Mouse (Mus musculus) brown adipose tissue, adult 24 weeks (tissue): ENCODE data around the gene Bmf. TPM values are rescaled to one million over a fixed set of nuclear protein-coding genes. Genes with fewer than 3 reads are reported as not detected.

ENCODE experiments used
- H3K27ac ChIP-seq: fragments of 200-500 bp; replicated peaks from 2 replicates; pipeline ENCODE4 v1.5.1; 2012; ENCODE audit warnings: low read depth, mild to moderate bottlenecking, low read length
- H3K4me1 ChIP-seq: fragments of 200-500 bp; 2 replicates; pipeline ENCODE4 v1.6.1; 2012; ENCODE audit warnings: low read length, mixed read lengths; ENCODE audit not compliant: control insufficient read depth, insufficient read depth, insufficient read length
- H3K4me3 ChIP-seq: fragments of 200-500 bp; 2 replicates; pipeline ENCODE4 v1.5.1; 2012; ENCODE audit warnings: low read depth, mild to moderate bottlenecking, low read length, moderate library complexity; ENCODE audit not compliant: insufficient read depth
- polyA plus RNA-seq: library from polyadenylated mRNA; stranded (reverse); fragments of >200 nt; gene quantifications from 2 replicates; pipeline ENCODE4 v1.2.4, GENCODE M21; 2012; ENCODE audit not compliant: missing spikeins, insufficient read depth, insufficient read length

Gene Bmf
- 2.5 and 3.0 TPM in 2 replicates for polyA plus RNA-seq

GRCm38 (mm10) chr2:118549507-118550473 lies at the start of gene Bmf:
TSS of gene Bmf (minus strand) at chr2:118549687.
- Histone ChIP-seq H3K4me1 (peaks cover 37% of the 10 kb centered on the region), H3K4me3 (peak within 1 kb of the TSS; percentile 79), H3K27ac (peak within 1 kb of the TSS; percentile 32)

DNA sequence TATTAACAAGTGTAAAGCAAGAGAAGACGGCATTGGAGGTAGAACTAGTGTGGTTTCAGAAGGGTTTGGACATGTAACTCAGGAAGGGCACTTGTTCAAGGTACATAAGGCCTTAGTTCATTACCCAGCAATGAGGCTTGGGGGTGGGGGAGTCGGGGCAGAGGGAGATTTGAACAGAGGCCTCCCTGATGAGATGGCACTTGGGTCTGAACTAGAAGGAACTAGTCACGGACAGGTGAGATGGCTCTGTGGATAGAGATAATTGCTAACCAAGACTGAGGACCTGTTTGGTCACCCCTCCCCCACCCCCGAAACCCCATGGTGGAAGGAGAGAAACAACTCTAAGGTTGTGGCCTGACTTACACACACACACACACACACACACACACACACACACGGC lies 49.6 kb upstream of the Bmf start:
- Histone ChIP-seq H3K4me1 (no peaks in the 10 kb centered on the region), H3K4me3 (no peak overlapping the region), H3K27ac (no peak overlapping the region)

GRCm38 (mm10) chr2:118597673-118598568 lies 48.4 kb upstream of the Bmf start, which contains the start of gene Bub1b:
TSS of gene Bub1b (plus strand) at chr2:118598211.
- Histone ChIP-seq H3K27ac (peak within 1 kb of the TSS; percentile 54; the same call in 1 of the 2 replicates), H3K4me3 (peak within 1 kb of the TSS; percentile 78), H3K4me1 (no peaks in the 10 kb centered on the region)

DNA sequence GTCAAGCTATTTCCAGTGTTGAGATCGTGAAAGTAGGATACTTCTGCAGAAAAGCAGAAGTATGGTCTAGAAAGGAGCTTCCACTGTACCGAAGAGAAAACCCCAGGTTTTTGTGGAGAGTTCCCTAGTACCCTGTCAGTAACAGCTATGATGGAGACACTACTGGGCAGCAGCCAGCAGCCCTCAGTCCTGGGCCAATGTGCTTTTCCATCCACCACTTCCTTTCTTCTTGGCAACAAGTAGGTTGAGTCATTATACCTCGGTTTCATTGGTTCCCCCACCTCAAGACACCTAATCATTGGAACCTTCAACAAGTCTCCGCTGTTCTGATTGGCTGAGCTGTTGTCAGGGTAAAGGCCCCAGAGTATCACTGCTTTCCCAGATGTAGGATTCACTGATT lies 41.6 kb upstream of the Bmf start:
- H3K4me1 ChIP-seq: no peaks in the 10 kb centered on the region
- no peak overlapping the region for H3K4me3 ChIP-seq
- no peak overlapping the region for H3K27ac ChIP-seq

- Histone ChIP-seq H3K4me1 (no peaks in the 10 kb centered on the region), H3K4me3 (no peak overlapping the region), H3K27ac (no peak overlapping the region)
Observed at GRCm38 (mm10) chr2:118587686-118588085, 38.2 kb upstream of the Bmf start.

- Histone ChIP-seq H3K4me3 (no peak overlapping the region), H3K4me1 (no peaks in the 10 kb centered on the region), H3K27ac (no peak overlapping the region)
Observed at GRCm38 (mm10) chr2:118586013-118586412, 36.5 kb upstream of the Bmf start.

- Histone ChIP-seq H3K27ac (no peak overlapping the region), H3K4me1 (no peaks in the 10 kb centered on the region), H3K4me3 (no peak overlapping the region)
Observed at GRCm38 (mm10) chr2:118573135-118573534, 23.6 kb upstream of the Bmf start.

- Histone ChIP-seq H3K27ac (no peak overlapping the region), H3K4me1 (no peaks in the 10 kb centered on the region), H3K4me3 (no peak overlapping the region)
Observed at GRCm38 (mm10) chr2:118572183-118572836, 22.8 kb upstream of the Bmf start.

- H3K4me1 ChIP-seq: no peaks in the 10 kb centered on the region
- no peak overlapping the region for H3K27ac ChIP-seq
- H3K4me3 ChIP-seq: no peak overlapping the region
Observed at GRCm38 (mm10) chr2:118570939-118571338, 21.5 kb upstream of the Bmf start.

DNA sequence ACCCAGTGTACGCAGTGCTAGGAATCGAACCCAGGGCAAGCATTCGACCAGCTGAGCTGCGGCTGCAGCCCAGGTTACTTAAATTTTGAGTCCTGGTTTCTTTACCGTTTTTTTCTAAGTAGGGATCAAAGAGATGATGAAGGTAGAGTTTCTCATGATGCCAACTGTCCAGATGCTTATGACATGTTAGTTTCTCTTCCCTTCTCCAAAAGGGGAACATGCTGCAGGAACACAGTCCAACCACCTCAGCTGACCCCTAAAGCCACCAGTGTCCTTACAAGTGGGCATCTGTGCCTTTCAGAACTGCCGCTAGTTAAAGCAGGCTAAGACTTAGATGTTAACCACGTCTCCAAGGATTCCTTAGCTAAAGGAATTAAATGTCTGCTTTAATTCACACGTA lies 17.7 kb upstream of the Bmf start:
- Histone ChIP-seq H3K4me3 (no peak overlapping the region), H3K4me1 (no peaks in the 10 kb centered on the region), H3K27ac (no peak overlapping the region)

GRCm38 (mm10) chr2:118562431-118562830 lies 12.9 kb upstream of the Bmf start:
- Histone ChIP-seq H3K27ac (peak overlapping the region; percentile 77), H3K4me1 (peaks cover 7% of the 10 kb centered on the region), H3K4me3 (no peak overlapping the region)

- Histone ChIP-seq H3K27ac (peak overlapping the region; percentile 69), H3K4me3 (no peak overlapping the region), H3K4me1 (peaks cover 7% of the 10 kb centered on the region)
Observed at GRCm38 (mm10) chr2:118562015-118562414, 12.5 kb upstream of the Bmf start.

- no peak overlapping the region for H3K27ac ChIP-seq
- peaks cover 8% of the 10 kb centered on the region for H3K4me1 ChIP-seq
- no peak overlapping the region for H3K4me3 ChIP-seq
Observed at GRCm38 (mm10) chr2:118558426-118558825, 8.9 kb upstream of the Bmf start.

- Histone ChIP-seq H3K27ac (peak overlapping the region; percentile 92), H3K4me3 (peak overlapping the region; percentile 64), H3K4me1 (peaks cover 10% of the 10 kb centered on the region; the same call in 1 of the 2 replicates)
Observed at GRCm38 (mm10) chr2:118554356-118554990, 5.0 kb upstream of the Bmf start.
